Mouse (Mus musculus) lung, postnatal 10 days (tissue): ENCODE data around the gene Dmac2.

Source experiments
- DNase-seq: peaks from one replicate; pipeline ENCODE4 v3.0.0; 2021

Gene Dmac2

DNA sequence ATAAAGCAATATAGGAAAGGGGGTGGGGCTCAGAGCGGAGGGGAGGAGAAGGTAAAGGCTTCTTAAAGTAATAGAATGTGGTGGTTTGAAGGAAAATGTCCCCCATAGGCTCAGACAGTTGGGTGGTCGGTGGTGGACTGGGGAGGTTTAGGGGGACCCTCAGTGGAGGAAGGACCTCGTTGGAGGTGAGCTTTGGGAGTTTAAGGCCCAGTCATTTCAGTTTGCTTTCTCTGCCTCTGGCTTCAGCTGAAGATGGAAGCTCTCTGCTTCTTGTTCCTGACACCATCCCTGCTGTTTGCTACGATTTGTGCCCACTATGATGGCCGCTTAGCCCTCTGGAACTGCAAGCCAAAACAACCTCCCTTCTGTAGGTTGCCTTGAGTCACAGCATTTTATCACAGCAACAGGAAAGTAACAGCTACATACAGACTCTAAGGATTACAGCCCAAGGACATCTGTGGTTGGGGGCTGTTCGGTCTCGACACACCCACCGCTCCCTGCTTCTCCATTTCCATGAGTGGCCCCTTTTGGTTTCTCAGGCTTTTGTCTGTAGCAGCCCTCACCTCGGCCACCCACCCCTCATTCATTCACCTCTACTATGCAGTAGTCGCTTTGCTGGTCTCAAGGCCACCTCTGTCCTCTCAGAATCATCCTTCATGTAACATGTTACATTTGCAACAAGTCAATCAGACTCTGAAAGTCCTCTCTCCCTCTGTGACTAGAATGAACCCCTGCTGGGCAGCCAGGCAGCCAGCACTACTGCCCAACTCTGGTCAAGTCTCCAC, 1.6 kb upstream of the Dmac2 start:
- DNase-seq: no peak

DNA sequence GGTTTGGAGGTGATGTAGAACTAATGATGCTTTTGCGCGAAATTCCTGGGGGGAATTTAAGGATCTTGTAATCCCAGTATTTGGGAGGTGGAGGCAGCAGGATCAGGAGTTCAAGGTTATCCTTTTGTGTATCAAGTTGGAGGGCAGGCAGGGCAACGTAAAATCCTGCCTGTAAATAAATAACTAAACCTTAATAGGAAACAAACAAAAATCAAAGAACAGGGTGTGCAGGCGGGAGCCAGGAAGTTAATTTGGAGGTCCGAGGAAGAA, 443 bp downstream of the Dmac2 start:
- no peak for DNase-seq

GRCm38 (mm10) chr7:25620101-25620500, 887 bp downstream of the Dmac2 start:
- DNase-seq: no peak

DNA sequence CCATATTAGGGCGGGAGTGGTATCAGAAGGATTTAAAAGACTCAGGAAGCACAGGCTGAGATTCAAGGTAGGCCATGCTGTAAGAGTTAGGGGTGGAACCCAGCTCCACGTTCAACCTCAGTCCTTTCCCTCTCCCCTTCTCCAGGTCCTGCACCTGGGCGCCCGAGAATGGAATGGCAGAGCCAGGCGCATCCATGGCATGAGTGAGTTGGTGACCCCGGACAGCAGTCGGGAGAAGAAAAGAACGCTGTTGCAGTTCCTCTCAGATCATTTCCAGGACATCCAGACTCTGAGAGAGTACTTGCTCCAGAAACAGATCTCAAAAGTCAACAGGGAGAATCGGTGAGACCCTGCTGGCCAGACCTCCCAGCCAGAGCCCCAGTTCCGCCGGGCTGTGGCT, 1.5 kb downstream of the Dmac2 start:
- no peak for DNase-seq

GRCm38 (mm10) chr7:25623857-25624370, 4.7 kb downstream of the Dmac2 start:
- DNase-seq: no peak

GRCm38 (mm10) chr7:25624851-25625250, 5.6 kb downstream of the Dmac2 start:
- peak; percentile 41 for DNase-seq

GRCm38 (mm10) chr7:25625594-25626250, 6.5 kb downstream of the Dmac2 start:
- peak; percentile 49 for DNase-seq

DNA sequence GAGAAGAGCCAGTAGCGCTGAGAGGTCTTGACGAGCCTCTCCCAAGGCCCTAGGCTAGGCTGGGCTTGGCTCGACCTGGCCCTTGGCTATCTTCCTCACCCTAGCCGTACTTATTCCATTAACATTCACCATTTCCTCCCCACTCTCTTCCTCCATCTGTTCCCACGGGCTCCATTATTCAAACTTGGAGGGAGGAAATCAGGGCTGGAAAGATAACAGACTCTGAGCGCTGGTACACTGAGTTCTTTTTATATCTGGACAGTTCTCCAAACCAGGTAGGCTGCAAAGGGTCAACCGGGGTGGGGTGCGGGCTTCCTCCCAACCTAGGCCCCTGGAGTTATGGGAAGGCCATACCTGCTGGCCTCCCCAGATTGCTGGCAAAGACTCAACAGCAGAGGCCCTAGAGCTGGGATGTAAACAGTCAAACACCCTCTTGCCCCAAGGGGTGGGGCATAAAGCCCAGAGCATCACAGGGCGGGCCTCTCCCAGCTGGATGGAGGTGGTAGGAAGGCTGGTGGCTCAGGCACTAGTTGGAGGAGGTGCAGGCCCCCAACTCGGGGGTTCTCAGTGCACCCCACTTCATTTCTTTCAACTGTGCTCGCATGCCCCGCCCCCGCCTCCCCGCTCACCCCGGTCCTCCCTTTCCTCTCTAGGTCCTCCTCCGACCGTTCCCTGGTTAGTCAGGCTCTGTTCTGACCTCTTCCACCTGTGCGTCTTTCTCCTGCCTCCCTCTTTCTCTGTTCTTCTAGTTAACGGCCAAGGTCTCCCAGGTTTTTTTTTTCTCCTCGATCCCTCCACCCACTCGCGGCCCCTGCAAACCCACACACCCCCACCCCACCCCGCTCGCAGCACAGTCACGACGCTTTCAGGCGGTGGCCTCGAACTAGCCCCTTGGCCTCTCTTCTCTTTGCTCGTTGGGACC, 7.6 kb downstream of the Dmac2 start, which contains the start of gene B3gnt8:
B3gnt8 (plus strand) TSS at position 146 of the 922 bp plus-strand sequence.
- DNase-seq: peak; percentile 70

DNA sequence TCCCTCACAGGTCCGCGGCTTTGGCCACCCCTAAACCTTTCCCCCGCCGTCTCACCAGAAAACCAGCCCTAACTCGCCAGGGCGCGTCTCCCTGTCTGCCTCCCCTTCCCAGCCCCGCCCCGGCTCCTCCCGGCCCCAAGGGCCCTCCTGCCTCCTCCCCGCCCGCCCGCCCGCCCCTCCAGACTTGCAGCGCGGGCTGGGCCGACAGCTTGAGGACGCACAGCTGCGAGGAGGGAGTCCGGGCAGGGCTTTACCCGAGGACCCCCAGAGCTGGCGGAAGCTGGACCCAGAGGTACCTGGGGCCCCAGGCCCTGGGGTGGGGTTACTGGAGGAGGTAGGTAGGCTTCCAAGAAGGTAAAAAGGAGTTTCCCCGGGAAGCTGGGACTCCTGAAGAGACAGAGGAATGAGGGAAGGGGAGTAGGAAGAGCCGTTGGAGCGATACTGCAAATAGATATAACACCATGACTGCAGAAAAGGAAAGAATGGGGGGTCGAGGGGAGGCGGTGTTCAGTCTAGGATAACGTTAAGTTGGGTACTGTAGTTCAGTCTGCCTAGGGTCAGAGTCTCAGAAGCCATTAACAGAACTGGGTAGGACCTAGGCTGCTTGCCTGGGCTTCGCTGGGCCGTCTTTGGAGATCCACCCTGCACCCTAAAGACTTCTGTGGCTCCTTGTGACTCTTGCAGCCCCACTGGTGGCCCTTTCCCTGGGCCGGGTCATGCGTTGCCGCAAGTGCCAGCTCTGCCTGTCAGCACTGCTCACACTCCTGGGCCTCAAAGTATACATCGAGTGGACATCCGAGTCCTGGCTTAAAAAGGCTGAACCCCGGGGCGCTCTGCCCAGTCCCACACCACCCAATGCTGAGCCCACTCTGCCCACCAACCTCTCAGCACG, 8.5 kb downstream of the Dmac2 start:
- DNase-seq: peak; percentile 89

DNA sequence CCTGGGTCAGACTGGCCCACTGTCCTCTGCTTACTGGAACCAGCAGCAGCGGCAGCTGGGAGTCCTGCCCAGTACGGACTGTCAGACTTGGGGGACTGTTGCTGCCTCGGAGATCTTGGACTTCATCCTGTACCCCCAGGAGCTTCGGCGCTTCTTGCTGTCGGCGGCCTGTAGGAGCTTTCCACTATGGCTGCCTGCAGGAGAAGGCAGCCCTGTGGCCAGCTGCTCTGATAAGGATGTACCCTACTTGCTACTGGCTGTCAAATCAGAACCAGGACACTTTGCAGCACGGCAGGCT, 9.1 kb downstream of the Dmac2 start:
- no peak for DNase-seq

DNA sequence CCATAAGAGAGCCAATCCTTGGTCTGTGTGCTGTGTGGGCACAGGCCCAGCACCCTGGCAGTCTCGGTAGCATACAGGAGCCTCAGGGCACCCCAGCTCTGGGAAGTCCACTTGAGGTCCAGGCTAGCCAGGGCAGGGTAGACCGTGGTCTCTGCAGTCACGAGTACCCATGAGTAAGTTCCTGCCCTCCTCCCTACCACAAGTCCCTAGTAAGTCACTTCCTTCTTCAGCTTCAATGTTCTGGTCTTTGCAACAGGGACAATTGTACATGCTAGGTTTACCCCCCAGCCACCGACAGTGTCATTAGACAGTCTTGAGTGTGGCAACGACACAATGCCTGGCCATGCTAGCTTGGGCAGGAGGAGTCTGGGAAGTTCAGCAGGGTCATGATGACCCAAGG, 13.5 kb downstream of the Dmac2 start:
- no peak for DNase-seq

DNA sequence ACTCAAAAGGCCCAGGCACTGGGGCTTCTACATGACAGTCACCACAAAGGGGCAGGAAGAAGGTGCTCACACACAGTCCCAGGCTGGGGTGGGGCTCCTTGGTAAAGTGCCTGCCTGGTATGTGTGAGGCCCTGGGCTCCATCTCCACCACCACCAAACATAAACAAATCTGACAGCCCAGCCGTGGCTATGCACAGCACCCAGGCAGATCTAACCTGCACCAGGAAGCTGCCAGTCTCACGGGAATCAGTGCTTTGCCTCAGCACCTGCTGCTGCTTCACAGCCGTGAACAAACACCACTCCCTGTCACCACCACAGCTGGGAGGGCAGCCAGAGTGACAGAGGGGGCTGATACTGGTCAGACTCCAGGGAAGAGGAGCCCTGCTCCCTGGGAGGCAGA, 17.2 kb downstream of the Dmac2 start:
- DNase-seq: peak; percentile 38

DNA sequence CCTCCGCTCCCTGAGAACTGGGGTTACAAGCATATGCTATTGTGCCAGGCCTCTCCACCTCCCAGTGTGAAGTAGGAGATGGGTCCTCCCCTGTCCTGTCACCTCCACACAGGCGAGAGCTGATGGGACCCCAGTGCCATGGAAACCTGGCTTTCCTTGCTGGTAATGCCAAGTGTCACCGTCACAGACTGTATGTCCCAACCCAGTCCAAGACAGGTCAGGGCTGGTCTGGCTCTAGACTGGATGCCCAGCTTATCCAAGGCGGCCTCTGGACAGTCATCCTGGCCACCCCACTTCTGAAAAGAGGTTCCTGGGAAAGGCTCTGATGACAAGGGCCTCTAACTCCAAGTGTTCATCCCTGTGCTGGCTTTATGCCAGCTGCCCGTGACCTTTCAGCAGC, 17.9 kb downstream of the Dmac2 start:
- no peak for DNase-seq

GRCm38 (mm10) chr7:25639754-25640153, 20.5 kb downstream of the Dmac2 start:
- DNase-seq: no peak

DNA sequence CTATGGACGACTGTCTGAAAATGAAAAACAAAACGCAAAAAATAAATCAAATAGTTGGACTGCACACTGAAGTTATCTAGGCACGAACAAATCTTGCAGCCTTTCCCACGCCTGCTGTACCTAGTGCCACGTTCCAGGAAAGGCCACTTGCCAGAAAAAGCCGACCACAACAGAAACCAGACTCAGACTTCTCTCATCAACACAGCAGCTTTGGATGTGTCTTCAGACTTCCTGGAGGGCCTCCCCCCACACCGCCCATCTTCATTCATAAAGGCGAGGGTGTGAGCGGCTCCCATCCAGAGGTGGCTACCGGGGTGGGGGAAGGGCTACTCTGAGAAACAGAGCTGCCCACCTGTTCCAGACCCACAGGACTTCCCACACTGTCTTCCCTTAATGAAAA, 24.9 kb downstream of the Dmac2 start:
- DNase-seq: no peak

GRCm38 (mm10) chr7:25644631-25645030, 25.4 kb downstream of the Dmac2 start:
- no peak for DNase-seq

GRCm38 (mm10) chr7:25645074-25645473, 25.9 kb downstream of the Dmac2 start:
- DNase-seq: no peak

DNA sequence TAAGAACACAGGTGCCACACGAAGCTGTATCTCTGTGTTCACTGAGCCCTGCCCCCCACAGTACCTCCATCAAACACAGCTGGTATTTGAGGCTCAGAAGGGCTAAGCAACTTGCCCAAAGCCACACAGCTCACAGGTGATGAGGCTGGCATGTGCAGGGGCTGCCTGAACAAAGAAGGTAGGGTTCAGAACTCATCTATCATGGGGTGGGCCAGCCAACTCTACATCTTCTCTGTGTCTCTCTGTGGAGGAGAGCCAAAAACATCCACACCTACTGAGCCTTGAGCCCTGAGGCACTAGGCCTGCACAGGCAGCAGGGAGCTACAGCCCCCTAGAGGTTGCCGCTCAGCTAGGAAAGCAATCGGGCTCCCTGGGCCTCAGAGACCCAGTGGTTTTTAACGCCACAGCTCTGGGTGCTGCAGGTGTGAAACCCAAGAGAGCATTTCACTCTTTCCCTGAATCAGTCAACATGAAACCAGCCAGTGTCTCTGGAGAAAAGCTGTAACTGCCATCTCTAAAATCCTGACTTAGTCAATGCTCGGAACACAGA, 28.4 kb downstream of the Dmac2 start:
- no peak for DNase-seq

DNA sequence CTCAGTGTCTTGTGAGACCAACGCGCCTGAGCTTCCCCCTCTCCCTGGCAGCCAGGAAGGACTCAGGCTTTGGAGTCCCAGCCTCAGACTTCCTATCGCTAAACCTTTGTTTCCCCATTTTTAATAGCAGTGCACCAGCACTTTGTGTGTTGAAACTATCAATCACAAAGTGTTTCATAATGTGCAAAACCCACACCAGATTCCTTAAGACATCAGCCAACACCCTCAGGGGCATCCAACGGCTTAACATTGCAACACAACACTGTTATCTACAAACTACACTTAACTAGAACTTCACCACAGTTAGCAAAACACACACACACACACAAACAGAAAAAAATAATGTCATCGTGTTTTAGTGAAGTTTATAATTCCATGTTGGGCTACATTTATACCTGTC, 30.6 kb downstream of the Dmac2 start:
- no peak for DNase-seq

- DNase-seq: no peak
Measured at GRCm38 (mm10) chr7:25651281-25651680, 32.1 kb downstream of the Dmac2 start.

DNA sequence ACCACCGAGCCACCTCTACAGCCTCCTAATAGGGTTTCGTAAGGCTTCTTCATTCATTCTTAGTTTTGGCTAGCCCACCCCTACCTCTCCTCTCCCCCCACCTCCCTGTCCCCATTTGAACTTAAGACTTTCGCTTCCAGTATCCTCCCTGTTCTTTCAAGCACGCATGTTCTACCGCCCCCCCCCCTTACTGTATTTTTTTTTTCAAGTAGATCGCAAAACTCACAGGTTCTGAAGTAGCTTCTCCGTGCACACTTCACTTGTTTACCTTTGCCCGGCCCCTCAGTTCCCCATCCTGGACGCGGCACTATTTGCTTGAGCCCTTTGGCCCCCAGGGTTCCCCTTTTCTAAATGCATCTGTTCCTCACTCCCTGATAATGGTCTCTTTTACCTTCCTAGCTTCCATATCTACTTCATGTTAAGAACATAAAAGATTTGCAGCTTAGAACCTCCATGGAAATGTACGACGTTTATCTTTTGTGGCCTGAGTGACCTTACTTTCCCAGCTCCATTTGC, 33.1 kb downstream of the Dmac2 start:
- DNase-seq: no peak
